Mouse (Mus musculus) CH12.LX (cell line): ENCODE data around the gene Itgad. TPM values are rescaled to one million over a fixed set of nuclear protein-coding genes. Genes with fewer than 3 reads are reported as not detected.
A peak's percentile ranks its signal among the peaks of the same experiment; 100 is the strongest.

ENCODE experiments used
- DNase-seq: peaks from one replicate; pipeline ENCODE4 v3.0.0-alpha.2; 2013; ENCODE audit errors: extremely low read depth
- H3K27ac ChIP-seq: 2 replicates; pipeline ENCODE4 v1.5.1; 2012; ENCODE audit warnings: low read depth, mild to moderate bottlenecking, control low read depth, moderate library complexity; ENCODE audit not compliant: insufficient read depth
- H3K27me3 ChIP-seq: replicated peaks from 2 replicates; pipeline ENCODE3; 2012; ENCODE audit warnings: inconsistent platforms
- H3K36me3 ChIP-seq, 2 experiments: replicated peaks in 1 of 2; 2 replicates each; pipeline versions ENCODE3 to v1.6.1; 2012; ENCODE audit warnings: inconsistent platforms in 1 of 2, low read length in 1 of 2, mild to moderate bottlenecking in 1 of 2, mixed read lengths in 1 of 2, moderate library complexity in 1 of 2; ENCODE audit not compliant: control insufficient read depth in 1 of 2, insufficient read depth in 1 of 2
- H3K4me1 ChIP-seq, 2 experiments: 2 replicates each; pipeline ENCODE4 v1.6.1; 2012; ENCODE audit warnings: inconsistent platforms in 1 of 2, moderate library complexity in 1 of 2; ENCODE audit not compliant: insufficient read depth in 2 of 2, control insufficient read depth in 1 of 2
- H3K4me2 ChIP-seq: 2 replicates; pipeline ENCODE4 v1.6.1; 2012; ENCODE audit warnings: low read depth, mild to moderate bottlenecking, control low read depth; ENCODE audit not compliant: poor library complexity, insufficient read depth, severe bottlenecking
- H3K4me3 ChIP-seq, 3 experiments: fragments of 150-350 bp in 1 of 3; sonication (generic) in 1 of 3; replicated peaks in 1 of 3; 2 replicates each; pipeline versions ENCODE3 to v1.5.1; 2011 to 2012; ENCODE audit warnings: low read depth in 2 of 3, low read length in 2 of 3, mild to moderate bottlenecking in 2 of 3, moderate library complexity in 2 of 3, control low read depth in 1 of 3, improper control_type of control experiment in 1 of 3, inconsistent platforms in 1 of 3, mixed read lengths in 1 of 3; ENCODE audit not compliant: poor library complexity in 1 of 3
- H3K79me2 ChIP-seq: replicated peaks from 2 replicates; pipeline ENCODE4 v1.6.1; 2012; ENCODE audit warnings: mild to moderate bottlenecking, moderate library complexity; ENCODE audit not compliant: control insufficient read depth, poor library complexity, insufficient read depth, severe bottlenecking; ENCODE audit errors: extremely low read depth
- H3K9ac ChIP-seq: 2 replicates; pipeline ENCODE4 v1.6.1; 2012; ENCODE audit warnings: low read depth, mild to moderate bottlenecking, control low read depth, moderate library complexity; ENCODE audit not compliant: insufficient read depth
- H3K9me3 ChIP-seq: replicated peaks from 2 replicates; pipeline ENCODE3; 2012; ENCODE audit warnings: low read length, inconsistent platforms, mixed read lengths
- BHLHE40 ChIP-seq: IDR thresholded peaks from 2 replicates; pipeline ENCODE4 v1.6.1; 2011; ENCODE audit warnings: mild to moderate bottlenecking, low read depth, low read length, improper control_type of control experiment
- CHD1 ChIP-seq: IDR thresholded peaks from 2 replicates; pipeline ENCODE4 v1.6.1; 2012; ENCODE audit warnings: low read depth, low read length, improper control_type of control experiment, inconsistent platforms
- CHD2 ChIP-seq: IDR thresholded peaks from 2 replicates; pipeline ENCODE4 v1.6.1; 2011; ENCODE audit warnings: low read length, improper control_type of control experiment
- CTCF ChIP-seq, 2 experiments: IDR thresholded peaks in 1 of 2; conservative IDR thresholded peaks in 1 of 2; 2 replicates each; pipeline ENCODE4 v1.5.1; 2011 to 2012; ENCODE audit warnings: low read depth in 2 of 2, low read length in 2 of 2, improper control_type of control experiment in 1 of 2, inconsistent platforms in 1 of 2, mild to moderate bottlenecking in 1 of 2, moderate library complexity in 1 of 2
- E2F4 ChIP-seq: IDR thresholded peaks from 2 replicates; pipeline ENCODE4 v1.6.1; 2011; ENCODE audit warnings: low read depth, low read length, improper control_type of control experiment; ENCODE audit not compliant: insufficient replicate concordance
- ELF1 ChIP-seq: IDR thresholded peaks from 2 replicates; pipeline ENCODE4 v1.6.1; 2014; ENCODE audit warnings: low read depth, mild to moderate bottlenecking, inconsistent platforms, low read length, improper control_type of control experiment
- EP300 ChIP-seq: IDR thresholded peaks from 2 replicates; pipeline ENCODE4 v1.6.1; 2011; ENCODE audit warnings: low read length, improper control_type of control experiment
- ETS1 ChIP-seq: conservative IDR thresholded peaks from 2 replicates; pipeline ENCODE4 v1.6.1; 2012; ENCODE audit warnings: low read depth, mild to moderate bottlenecking, inconsistent platforms, low read length, improper control_type of control experiment, moderate library complexity
- GABPA ChIP-seq: IDR thresholded peaks from 2 replicates; pipeline ENCODE4 v1.6.1; 2012; ENCODE audit warnings: low read depth, low read length, improper control_type of control experiment, inconsistent platforms; ENCODE audit not compliant: insufficient replicate concordance
- HCFC1 ChIP-seq: IDR thresholded peaks from 2 replicates; pipeline ENCODE4 v1.6.1; 2012; ENCODE audit warnings: low read depth, mild to moderate bottlenecking, inconsistent platforms, low read length, improper control_type of control experiment
- IRF4 ChIP-seq: IDR thresholded peaks from 2 replicates; pipeline ENCODE4 v1.6.1; 2014; ENCODE audit warnings: low read depth, mild to moderate bottlenecking, inconsistent platforms, low read length, improper control_type of control experiment
- JUN ChIP-seq: IDR thresholded peaks from 2 replicates; pipeline ENCODE4 v1.6.1; 2011; ENCODE audit warnings: low read depth, mild to moderate bottlenecking, low read length, improper control_type of control experiment, moderate library complexity; ENCODE audit not compliant: insufficient read depth
- JUND ChIP-seq: conservative IDR thresholded peaks from 2 replicates; pipeline ENCODE4 v1.6.1; 2011; ENCODE audit warnings: low read depth, low read length, improper control_type of control experiment
- KAT2A ChIP-seq: IDR thresholded peaks from 2 replicates; pipeline ENCODE4 v1.6.1; 2012; ENCODE audit warnings: low read length, improper control_type of control experiment, inconsistent platforms; ENCODE audit not compliant: insufficient replicate concordance
- MAFK ChIP-seq: IDR thresholded peaks from 2 replicates; pipeline ENCODE4 v1.6.1; 2011; ENCODE audit warnings: low read length, improper control_type of control experiment; ENCODE audit not compliant: insufficient replicate concordance
- MAX ChIP-seq: IDR thresholded peaks from 2 replicates; pipeline ENCODE4 v1.6.1; 2011; ENCODE audit warnings: low read length, improper control_type of control experiment
- MAZ ChIP-seq: IDR thresholded peaks from 2 replicates; pipeline ENCODE4 v1.6.1; 2012; ENCODE audit warnings: low read depth, mild to moderate bottlenecking, inconsistent platforms, low read length, improper control_type of control experiment, moderate library complexity
- MEF2A ChIP-seq: IDR thresholded peaks from 2 replicates; pipeline ENCODE4 v1.6.1; 2014; ENCODE audit warnings: low read depth, mild to moderate bottlenecking, inconsistent platforms, low read length, improper control_type of control experiment, borderline replicate concordance
- MXI1 ChIP-seq: IDR thresholded peaks from 2 replicates; pipeline ENCODE4 v1.6.1; 2011; ENCODE audit warnings: mild to moderate bottlenecking, low read depth, low read length, improper control_type of control experiment
- MYC ChIP-seq: IDR thresholded peaks from 2 replicates; pipeline ENCODE4 v1.6.1; 2011; ENCODE audit warnings: low read depth, mild to moderate bottlenecking, improper control_type of control experiment, low read length
- NELFE ChIP-seq: IDR thresholded peaks from 2 replicates; pipeline ENCODE4 v1.6.1; 2011; ENCODE audit warnings: low read depth, low read length, improper control_type of control experiment
- NRF1 ChIP-seq: IDR thresholded peaks from 2 replicates; pipeline ENCODE4 v1.6.1; 2014; ENCODE audit warnings: low read depth, mild to moderate bottlenecking, inconsistent platforms, low read length, improper control_type of control experiment, moderate library complexity
- PAX5 ChIP-seq: IDR thresholded peaks from 2 replicates; pipeline ENCODE4 v1.6.1; 2012; ENCODE audit warnings: low read length, inconsistent platforms, mixed read lengths
- POLR2A ChIP-seq: IDR thresholded peaks from 2 replicates; pipeline ENCODE4 v1.6.1; 2011; ENCODE audit warnings: low read depth, mild to moderate bottlenecking, improper control_type of control experiment, low read length
- POLR2AphosphoS2 ChIP-seq: IDR thresholded peaks from 2 replicates; pipeline ENCODE4 v1.6.1; 2011; ENCODE audit warnings: low read depth, low read length, improper control_type of control experiment
- RAD21 ChIP-seq: IDR thresholded peaks from 2 replicates; pipeline ENCODE4 v1.6.1; 2011; ENCODE audit warnings: low read depth, mild to moderate bottlenecking, low read length, improper control_type of control experiment, moderate library complexity
- RCOR1 ChIP-seq: conservative IDR thresholded peaks from 2 replicates; pipeline ENCODE4 v1.6.1; 2012; ENCODE audit warnings: low read depth, mild to moderate bottlenecking, inconsistent platforms, low read length, improper control_type of control experiment
- SIN3A ChIP-seq: IDR thresholded peaks from 2 replicates; pipeline ENCODE4 v1.6.1; 2012; ENCODE audit warnings: low read length, improper control_type of control experiment, inconsistent platforms
- SMC3 ChIP-seq: IDR thresholded peaks from 2 replicates; pipeline ENCODE4 v1.6.1; 2011; ENCODE audit warnings: low read depth, low read length, improper control_type of control experiment
- TBP ChIP-seq: conservative IDR thresholded peaks from 2 replicates; pipeline ENCODE4 v1.6.1; 2011; ENCODE audit warnings: low read depth, low read length, improper control_type of control experiment
- TCF12 ChIP-seq: IDR thresholded peaks from 2 replicates; pipeline ENCODE4 v1.6.1; 2014; ENCODE audit warnings: low read depth, mild to moderate bottlenecking, inconsistent platforms, low read length, improper control_type of control experiment
- UBTF ChIP-seq: IDR thresholded peaks from 2 replicates; pipeline ENCODE4 v1.6.1; 2012; ENCODE audit warnings: low read depth, mild to moderate bottlenecking, inconsistent platforms, low read length, improper control_type of control experiment, moderate library complexity
- USF1 ChIP-seq: IDR thresholded peaks from 2 replicates; pipeline ENCODE4 v1.6.1; 2014; ENCODE audit warnings: low read depth, mild to moderate bottlenecking, inconsistent platforms, low read length, improper control_type of control experiment
- USF2 ChIP-seq: conservative IDR thresholded peaks from 2 replicates; pipeline ENCODE4 v1.6.1; 2011; ENCODE audit warnings: low read depth, low read length, improper control_type of control experiment
- ZC3H11A ChIP-seq: IDR thresholded peaks from 2 replicates; pipeline ENCODE4 v1.6.1; 2012; ENCODE audit warnings: low read depth, mild to moderate bottlenecking, inconsistent platforms, low read length, improper control_type of control experiment
- ZKSCAN1 ChIP-seq: IDR thresholded peaks from 2 replicates; pipeline ENCODE4 v1.6.1; 2012; ENCODE audit warnings: low read depth, inconsistent platforms, low read length, improper control_type of control experiment, borderline replicate concordance
- ZMIZ1 ChIP-seq: IDR thresholded peaks from 2 replicates; pipeline ENCODE4 v1.6.1; 2012; ENCODE audit warnings: low read depth, mild to moderate bottlenecking, inconsistent platforms, low read length, improper control_type of control experiment
- ZNF384 ChIP-seq: IDR thresholded peaks from 2 replicates; pipeline ENCODE4 v1.6.1; 2012; ENCODE audit warnings: low read depth, low read length, improper control_type of control experiment, inconsistent platforms
- dilution Hi-C: fragments of 300-500 bp; cut with MboI; formaldehyde crosslinking; loops from 2 replicates; pipeline ENCODE4 v1.14.3; 2020; ENCODE audit warnings: low sequenced_read_pairs; ENCODE audit not compliant: extremely low pct_unique_long_range_greater_than_20kb, extremely low pct_ligation_motif_present
- in situ Hi-C: fragments of 300-500 bp; cut with MboI; formaldehyde crosslinking; loops from 3 replicates; pipeline ENCODE4 v1.14.3; 2019; ENCODE audit warnings: low sequenced_read_pairs, low pct_ligation_motif_present, low pct_unique_long_range_greater_than_20kb, mixed read lengths
- polyA plus RNA-seq: library from polyadenylated mRNA; unstranded; fragments of >175 nt; gene quantifications from 2 replicates; pipeline ENCODE4 v1.2.1, GENCODE M21; 2012; ENCODE audit warnings: low read depth; ENCODE audit not compliant: insufficient read length
- total RNA-seq, 2 experiments: library from RNA; depleted of rRNA; stranded (reverse); fragments of 300-350 nt in 1 of 2; fragments of >200 nt in 1 of 2; gene quantifications; 2 replicates each; pipeline ENCODE4 v1.2.3; 2012 to 2014

Gene Itgad
- total and polyA plus RNA-seq, 3 experiments, result not detected

- Histone ChIP-seq H3K9ac (peak within 1 kb of the TSS; percentile 94), H3K9me3 (no peaks in the 10 kb centered on the region), H3K4me1 (peaks cover 16 to 49% of the 10 kb centered on the region in 2 experiments), H3K27me3 (no peaks in the 10 kb centered on the region), H3K4me2 (peak within 1 kb of the TSS; percentile 48), H3K4me3 (peak within 1 kb of the TSS; percentile 82 to 85 (median 84)), H3K27ac (peak within 1 kb of the TSS; percentile 94), H3K79me2 (no peaks in the 10 kb centered on the region), H3K36me3 (peaks cover 23 to 38% of the 10 kb centered on the region in 2 experiments)
- TF ChIP-seq TBP (no peak), UBTF (no peak), POLR2AphosphoS2 (no peak), MXI1 (peak; percentile 20; the same call in 1 of the 2 replicates), ZKSCAN1 (no peak), NRF1 (no peak), ZC3H11A (no peak), PAX5 (no peak), NELFE (peak; percentile 52), SMC3 (peak; percentile 43), USF2 (no peak), ZNF384 (peak; percentile 31; the same call in 1 of the 2 replicates), MEF2A (0 out of 2 replicates have a peak, but pooled peaks have one; percentile 18), USF1 (no peak), KAT2A (0 out of 2 replicates have a peak, but pooled peaks have one; percentile 52), IRF4 (peak; percentile 63; the same call in 1 of the 2 replicates), MYC (no peak), TCF12 (no peak; the same call in 1 of the 2 replicates), SIN3A (peak; percentile 47; the same call in 1 of the 2 replicates), CHD1 (no peak), JUND (no peak), MAX (0 out of 2 replicates have a peak, but pooled peaks have one; percentile 11), RCOR1 (0 out of 2 replicates have a peak, but pooled peaks have one; percentile 57), JUN (no peak), ZMIZ1 (no peak), POLR2A (no peak), RAD21 (peak; percentile 44), ETS1 (no peak), EP300 (no peak), CTCF (conservative IDR thresholded peaks at IDR 0.05 in 1 of 2, IDR thresholded peaks at IDR 0.05 in 1 of 2; ENCODE audit: low read depth in 2 of 2, low read length in 2 of 2) (peak; percentile 22 to 78; a peak in 2 of 4 replicates), HCFC1 (no peak), E2F4 (no peak), MAFK (peak; percentile 81), MAZ (peak; percentile 43; the same call in 1 of the 2 replicates), CHD2 (peak; percentile 79), GABPA (no peak), ELF1 (peak; percentile 81), BHLHE40 (no peak)
- DNase-seq, result peak; percentile 60
- in situ Hi-C loops, result no loop called here
- dilution Hi-C loops, result no loop called here
These were observed 82.8 kb downstream of the Itgad start, which contains the start of gene Armc5 for GRCm38 (mm10) chr7:128236856-128237592. Armc5 (plus strand) TSS chr7:128237342.
